Mouse (Mus musculus): ENCODE data around the gene Rhox6.
"Not testable (repeated sequence)": the region's sequence is repeated elsewhere in the genome, so short reads cannot be mapped to it uniquely, and the experiment has no call there.

Gene Rhox6

DNA sequence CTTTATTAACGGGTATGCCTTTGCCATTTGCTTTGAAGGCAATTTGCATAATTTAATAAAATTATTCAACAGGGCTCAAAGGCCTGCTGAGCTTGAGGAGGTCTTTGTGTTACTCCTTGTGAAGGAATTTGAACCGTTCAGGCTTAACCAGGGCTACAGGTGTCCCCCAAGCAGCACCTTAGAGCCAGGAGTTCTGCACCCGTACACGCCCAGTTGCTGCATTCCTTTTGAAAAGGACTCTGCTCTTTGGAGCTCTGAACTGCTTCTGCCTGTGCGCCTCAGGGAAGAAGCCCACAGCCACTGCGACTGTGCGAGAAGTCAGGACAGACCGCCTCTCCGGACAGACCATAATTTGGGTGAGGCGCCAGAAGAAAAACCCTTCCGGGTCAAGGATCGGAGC is at the start of gene Rhox6:
Gene Rhox6, plus strand, starts transcription at position 301 of the 400 bp plus-strand sequence.
- not testable (repeated sequence) for DNase-seq (ENCODE audit: low spot score in 2 of 2)

DNA sequence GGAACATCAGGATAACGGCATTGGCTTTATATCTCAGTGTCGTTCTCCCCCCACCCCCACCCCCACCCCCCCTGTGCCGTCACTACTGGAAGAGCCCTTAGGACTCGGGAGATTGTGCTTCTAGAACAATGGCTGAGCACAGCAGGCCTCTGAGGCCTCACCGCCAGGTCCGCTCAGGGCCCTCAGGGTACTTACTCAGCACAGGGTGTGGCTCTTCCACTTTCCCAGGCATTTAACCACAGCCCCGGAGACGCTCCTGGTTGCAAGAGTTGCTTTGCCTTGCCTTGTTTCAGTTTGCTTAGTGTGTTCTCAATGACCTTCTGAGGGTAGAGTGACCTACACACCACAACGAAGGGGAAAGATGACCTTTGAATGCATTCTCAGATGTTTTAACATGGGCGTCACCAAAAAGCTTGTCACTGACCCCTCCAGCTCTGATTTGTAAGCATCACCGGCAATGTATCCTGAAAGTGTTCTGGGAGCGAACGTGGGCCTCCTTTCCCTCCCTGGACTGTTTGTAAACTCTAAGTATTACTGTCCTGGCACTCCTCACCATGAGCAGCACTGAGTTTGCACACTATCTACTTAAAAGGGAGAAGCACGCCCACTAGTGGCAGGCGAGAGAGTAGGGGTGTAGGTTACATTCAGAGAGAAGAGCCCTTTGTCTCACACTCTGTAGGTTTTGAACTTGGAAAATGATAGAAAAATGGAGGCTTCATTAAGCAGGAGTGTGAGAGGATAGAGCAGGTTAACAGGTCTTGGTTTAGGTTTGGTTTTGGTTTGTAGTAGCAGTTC is 19.2 kb upstream of the Rhox6 start:
- DNase-seq (ENCODE audit: low spot score in 2 of 2) = no peak

DNA sequence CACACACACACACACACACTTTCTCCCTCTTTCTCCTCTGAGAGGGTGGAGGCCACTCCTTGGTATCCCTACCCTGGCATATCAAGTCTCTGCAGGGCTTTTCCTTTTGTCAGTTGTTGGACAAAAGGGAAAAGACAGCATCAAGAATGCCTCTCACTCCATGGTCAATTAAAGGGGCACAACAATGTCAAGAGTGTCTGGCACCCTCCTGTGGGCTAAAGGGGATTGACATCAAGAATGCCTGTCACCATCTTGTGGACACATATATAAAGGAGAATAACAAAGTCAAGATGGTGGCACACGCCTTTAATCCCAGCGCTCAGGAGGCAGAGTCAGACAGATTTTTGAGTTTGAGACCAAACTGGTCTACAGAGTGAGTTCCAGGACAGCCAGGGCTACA is 17.3 kb upstream of the Rhox6 start:
- DNase-seq (ENCODE audit: low spot score in 2 of 2) = no peak

DNA sequence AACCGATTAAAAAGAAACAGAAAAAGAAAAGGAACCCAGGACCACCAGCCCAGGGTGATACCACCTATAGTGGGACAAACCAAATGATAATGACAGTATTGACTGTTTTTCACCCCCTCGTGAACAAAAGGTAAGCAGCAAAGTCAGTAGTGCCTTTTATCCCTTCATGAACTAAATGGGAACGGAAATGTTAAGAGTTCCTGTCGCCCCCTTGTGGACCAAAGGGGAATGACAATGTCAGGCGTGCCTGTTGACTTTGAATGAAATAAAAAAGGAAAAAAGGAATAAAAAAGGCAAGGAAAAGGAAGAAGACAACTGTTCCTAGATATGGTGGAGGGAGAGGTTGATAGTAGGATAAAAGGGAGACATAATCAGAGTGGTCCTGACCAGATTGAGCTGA is 15.5 kb upstream of the Rhox6 start:
- DNase-seq (ENCODE audit: low spot score in 2 of 2) = no peak

DNA sequence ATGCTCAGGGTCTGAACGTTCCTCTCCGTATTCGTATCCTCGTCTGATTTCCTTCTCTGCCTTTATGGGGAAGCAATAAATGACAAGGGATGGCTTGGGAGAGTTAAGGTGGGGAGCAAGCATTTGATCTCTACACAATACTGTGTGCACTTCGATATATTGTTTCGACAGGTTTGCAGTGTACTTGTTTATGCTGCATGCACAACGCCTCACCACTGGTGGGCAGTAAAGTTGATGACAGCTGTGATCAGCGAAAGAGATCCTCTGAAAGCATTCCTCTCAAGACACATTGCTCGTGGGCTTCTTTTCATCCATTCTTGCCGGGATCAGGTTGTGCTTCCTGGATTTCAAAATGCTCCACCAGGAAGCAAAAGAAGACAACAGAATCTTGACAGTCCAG is 11.0 kb upstream of the Rhox6 start:
- no peak for DNase-seq (ENCODE audit: low spot score in 2 of 2)

DNA sequence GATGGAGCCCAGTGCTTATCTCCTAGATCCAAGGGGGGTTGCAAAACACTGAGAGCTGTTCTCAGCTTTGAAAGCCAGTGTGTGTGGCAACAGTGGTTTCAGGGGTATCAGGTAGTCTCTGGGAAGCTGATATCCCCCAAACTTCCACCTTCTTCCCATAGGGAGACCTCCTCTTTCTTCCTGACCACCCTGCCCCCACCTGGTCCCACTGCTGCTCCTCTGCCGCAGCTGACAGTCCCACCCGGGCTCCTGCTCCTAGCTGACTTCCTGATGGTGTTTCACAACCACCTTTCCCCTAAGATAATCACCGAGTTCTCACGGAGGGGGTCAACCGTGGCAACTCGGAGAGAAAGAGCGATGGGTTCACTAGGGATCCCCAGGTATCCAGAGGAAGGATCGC is 4.7 kb downstream of the Rhox6 start, which contains the start of gene Rhox7a:
Gene Rhox7a, plus strand, starts transcription at position 301 of the 400 bp plus-strand sequence.
- DNase-seq (ENCODE audit: low spot score in 2 of 2) = not testable (repeated sequence)

DNA sequence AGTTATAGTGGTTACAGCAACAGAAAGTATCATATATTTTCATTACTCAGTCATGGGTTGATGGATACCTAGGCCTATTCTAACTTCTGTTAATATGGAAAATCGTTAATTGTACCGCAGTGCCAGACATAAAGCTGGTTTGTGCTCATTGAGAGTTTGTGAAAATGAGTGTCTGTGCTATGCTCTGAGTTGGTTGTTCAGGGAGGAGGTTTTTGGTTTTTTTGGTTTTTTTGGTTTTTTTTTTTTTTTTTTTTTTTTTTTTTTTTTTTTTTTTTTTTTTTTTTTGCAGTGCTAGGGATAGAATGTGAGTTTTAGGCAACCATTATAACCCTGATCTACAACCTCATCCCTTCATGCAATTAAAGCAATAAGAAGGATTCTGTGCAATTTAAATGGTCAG is 44.9 kb downstream of the Rhox6 start:
- no peak for DNase-seq (ENCODE audit: low spot score in 2 of 2)

DNA sequence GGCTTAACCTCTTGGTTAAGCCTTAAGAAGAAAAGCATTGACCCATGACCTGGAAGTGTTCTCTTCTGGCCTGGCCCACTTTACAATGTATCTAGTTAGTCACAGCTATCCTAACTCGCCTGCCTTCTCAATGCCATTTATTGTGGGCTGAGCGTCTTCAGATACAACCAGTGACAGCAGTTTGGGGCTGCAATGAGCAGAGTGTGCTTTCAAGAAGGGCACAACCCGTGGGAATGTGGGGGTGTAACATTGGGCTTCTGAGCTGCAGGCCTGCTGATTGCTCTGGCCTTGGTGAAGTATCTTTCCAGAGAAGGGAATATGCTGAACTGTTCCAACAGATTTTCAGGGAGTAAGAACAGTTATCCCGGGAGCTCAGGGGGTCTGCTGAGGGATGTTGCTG is 52.1 kb downstream of the Rhox6 start, which contains the start of gene Rhox8:
Gene Rhox8, minus strand, starts transcription at position 101 of the 400 bp plus-strand sequence.
- DNase-seq (ENCODE audit: low spot score in 2 of 2) = no peak

Measured in natural killer cell, adult 2 months (primary cell).